Mouse (Mus musculus) stomach, postnatal 0 days (tissue): ENCODE results near the gene Cdr2l. TPM values are rescaled to one million over a fixed set of nuclear protein-coding genes. Genes with fewer than 3 reads are reported as not detected.
A peak's percentile ranks its signal among the peaks of the same experiment; 100 is the strongest.

Source experiments
- ATAC-seq: fragments of 200-750 bp; cut with Nextera tagmentation; 2 replicates; pipeline ENCODE4 v1.8.0; 2017; ENCODE audit not compliant: low FRiP score, low TSS enrichment
- DNase-seq: peaks from one replicate; pipeline ENCODE4 v3.0.0-alpha.2; 2016; ENCODE audit warnings: low spot score
- H3K27ac ChIP-seq: fragments of 300-500 bp; sonication (generic); replicated peaks from 2 replicates; pipeline ENCODE4 v1.5.1; 2014; ENCODE audit warnings: mild to moderate bottlenecking, control low read depth
- H3K27me3 ChIP-seq: fragments of 300-500 bp; sonication (generic); 2 replicates; pipeline ENCODE4 v1.6.1; 2014; ENCODE audit warnings: low read length; ENCODE audit not compliant: control insufficient read depth, insufficient read depth
- H3K36me3 ChIP-seq: fragments of 300-500 bp; sonication (generic); 2 replicates; pipeline ENCODE4 v1.6.1; 2014; ENCODE audit warnings: low read length, mixed read lengths; ENCODE audit not compliant: control insufficient read depth, insufficient read depth
- H3K4me1 ChIP-seq: fragments of 300-500 bp; sonication (generic); replicated peaks from 2 replicates; pipeline ENCODE4 v1.6.1; 2014; ENCODE audit warnings: antibody characterized with exemption; ENCODE audit not compliant: control insufficient read depth, insufficient read depth
- H3K4me2 ChIP-seq: fragments of 300-500 bp; sonication (generic); replicated peaks from 2 replicates; pipeline ENCODE4 v1.6.1; 2014; ENCODE audit warnings: low read depth, mild to moderate bottlenecking, control low read depth, moderate library complexity
- H3K4me3 ChIP-seq: fragments of 300-500 bp; sonication (generic); 2 replicates; pipeline ENCODE4 v1.5.1; 2014; ENCODE audit warnings: low read depth, low read length, control low read depth
- H3K9ac ChIP-seq: fragments of 300-500 bp; sonication (generic); 2 replicates; pipeline ENCODE4 v1.6.1; 2014; ENCODE audit warnings: mild to moderate bottlenecking, low read length, control low read depth, mixed read lengths
- H3K9me3 ChIP-seq: fragments of 300-500 bp; sonication (generic); 2 replicates; pipeline ENCODE4 v1.6.1; 2016; ENCODE audit warnings: low read length; ENCODE audit not compliant: control insufficient read depth
- CTCF ChIP-seq: IDR thresholded peaks from 2 replicates; pipeline ENCODE4 v1.5.1; 2016; ENCODE audit warnings: antibody characterized with exemption, low read depth, mild to moderate bottlenecking, moderate library complexity
- EP300 ChIP-seq: optimal IDR thresholded peaks from 2 replicates; pipeline ENCODE3; 2016; ENCODE audit warnings: antibody characterized with exemption
- WGBS: fragments of 180-500 bp; shearing (Covaris S2); extraction: QIAGEN DNeasy Blood & Tissue Kit; methylation state at CpG from one replicate; pipeline ENCODE4 v1.1.7; 2014; 5-methylcytosine and 5-hydroxymethylcytosine counted together
- polyA plus RNA-seq: library from polyadenylated mRNA; unstranded; fragments of >200 nt; fragmentation: Nextera tagmentation; extraction: Ambion mirVana; gene quantifications from 2 replicates; pipeline ENCODE4 v1.2.1, GENCODE M21; 2015

The Cdr2l gene
- polyA plus RNA-seq, 1 experiment from 2014 or later = 3.9 TPM

GRCm38 (mm10) chr11:115353375-115353774, 28.3 kb upstream of the Cdr2l start:
- 88% methylated on average over 5 of the region's 5 CpGs for WGBS
- TF ChIP-seq EP300 (no peak), CTCF (no peak)

DNA sequence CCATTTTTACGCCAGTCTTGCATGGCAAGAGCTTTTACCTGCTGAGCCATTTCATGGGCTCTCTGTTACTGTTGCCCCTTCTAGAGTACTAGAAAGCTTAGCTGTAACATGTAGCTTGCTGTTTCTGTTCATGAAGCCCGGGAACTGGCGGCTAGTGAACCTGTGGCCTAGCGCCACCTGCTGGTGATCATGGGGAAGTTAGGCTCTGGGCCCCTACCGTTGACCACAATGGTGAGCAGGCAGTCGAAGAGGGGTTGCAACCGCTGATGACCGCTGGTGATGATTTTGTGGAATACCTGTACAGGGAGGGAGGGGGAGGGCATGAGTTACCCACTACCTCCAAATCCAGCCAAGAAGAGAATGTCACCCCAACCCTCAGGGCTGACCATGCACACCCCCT, 27.5 kb upstream of the Cdr2l start:
- no peak for TF ChIP-seq EP300
- TF ChIP-seq CTCF = peak; percentile 99
- DNase-seq (peak; percentile 80), ATAC-seq (0 out of 2 replicates have a peak, but pooled peaks have one; percentile 6)
- WGBS = 8% methylated on average over 8 of the region's 8 CpGs
- Histone ChIP-seq H3K9me3 (no peaks in the 10 kb centered on the region), H3K36me3 (0 out of 2 replicates have a peak, but pooled peaks cover 3% of the 10 kb centered on the region), H3K27me3 (no peaks in the 10 kb centered on the region), H3K4me3 (no peak overlapping the region), H3K4me2 (no peak overlapping the region), H3K27ac (no peak overlapping the region), H3K4me1 (no peaks in the 10 kb centered on the region), H3K9ac (no peak overlapping the region)

More at GRCm38 (mm10) chr11:115353375-115353774, 28.3 kb upstream of the Cdr2l start:
- 0 out of 2 replicates have a peak, but pooled peaks cover 3% of the 10 kb centered on the region for H3K36me3 ChIP-seq
- no peak overlapping the region for H3K4me2 ChIP-seq
- ATAC-seq = no peak
- DNase-seq = no peak
- H3K27me3 ChIP-seq = no peaks in the 10 kb centered on the region
- H3K4me3 ChIP-seq = no peak overlapping the region
- no peak overlapping the region for H3K27ac ChIP-seq
- no peak overlapping the region for H3K9ac ChIP-seq
- H3K4me1 ChIP-seq = no peaks in the 10 kb centered on the region
- no peaks in the 10 kb centered on the region for H3K9me3 ChIP-seq

- Histone ChIP-seq H3K36me3 (no peaks in the 10 kb centered on the region), H3K9ac (no peak overlapping the region), H3K27me3 (no peaks in the 10 kb centered on the region), H3K27ac (0 out of 2 replicates have a peak overlapping the region, but pooled peaks have one; percentile 5), H3K4me3 (no peak overlapping the region), H3K4me1 (no peaks in the 10 kb centered on the region), H3K9me3 (no peaks in the 10 kb centered on the region), H3K4me2 (no peak overlapping the region)
- ATAC-seq (peak; percentile 62), DNase-seq (peak; percentile 82)
- no peak for TF ChIP-seq EP300
- peak; percentile 77 for TF ChIP-seq CTCF
- WGBS = 12% methylated on average over 5 of the region's 5 CpGs
These were observed 23.2 kb upstream of the Cdr2l start for GRCm38 (mm10) chr11:115358468-115358867.

DNA sequence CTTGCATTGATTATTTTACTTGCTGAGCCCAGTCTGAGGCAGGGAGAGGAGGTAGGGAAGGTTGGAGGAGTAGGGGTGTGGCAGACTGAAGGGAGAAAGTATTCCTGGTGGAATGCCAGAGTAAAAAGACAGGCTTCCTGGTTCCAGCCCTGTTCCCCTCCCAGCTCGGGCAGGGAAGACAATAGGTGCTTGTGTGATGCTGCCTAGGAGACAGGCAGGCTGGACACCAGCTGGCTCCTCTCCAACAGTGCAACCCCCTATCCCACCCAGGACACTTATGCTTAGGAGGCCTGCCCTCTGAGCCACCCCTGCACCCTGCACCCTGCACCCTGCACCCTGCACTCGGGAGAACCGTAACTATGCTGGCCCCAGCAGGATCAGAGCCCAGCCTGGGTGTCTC, 22.4 kb upstream of the Cdr2l start:
- peak; percentile 40 for DNase-seq
- ATAC-seq = peak; percentile 27

DNA sequence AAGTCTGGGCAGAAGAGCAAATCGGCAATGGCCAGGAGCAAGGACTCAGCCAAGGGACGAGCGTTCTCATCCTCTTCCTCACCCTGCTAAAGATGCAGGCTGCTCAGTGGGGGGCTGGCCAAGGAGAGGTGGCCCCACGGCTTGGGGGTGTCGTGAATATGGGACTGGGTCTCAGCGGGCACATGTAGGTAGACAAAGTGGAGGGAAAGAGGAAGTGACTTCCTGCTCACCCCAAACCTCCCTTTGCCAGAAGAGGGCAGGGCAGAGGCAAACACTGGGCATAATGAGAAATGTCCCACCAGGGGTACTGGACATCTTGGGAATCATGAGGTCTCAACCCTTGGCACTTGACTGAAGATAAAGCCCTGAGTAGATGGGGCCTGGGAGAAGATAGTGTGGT, 22.0 kb upstream of the Cdr2l start:
- Histone ChIP-seq H3K9ac (0 out of 2 replicates have a peak overlapping the region, but pooled peaks have one; percentile 8), H3K36me3 (no peaks in the 10 kb centered on the region), H3K4me1 (no peaks in the 10 kb centered on the region), H3K27ac (peak overlapping the region; percentile 45), H3K4me3 (no peak overlapping the region), H3K4me2 (no peak overlapping the region), H3K27me3 (no peaks in the 10 kb centered on the region), H3K9me3 (no peaks in the 10 kb centered on the region)
- ATAC-seq = 0 out of 2 replicates have a peak, but pooled peaks have one; percentile 4
- 69% methylated on average over 6 of the region's 6 CpGs for WGBS
- no peak for DNase-seq
- peak; percentile 57 for TF ChIP-seq CTCF
- TF ChIP-seq EP300 = no peak

More for the DNA sequence above, 22.4 kb upstream of the Cdr2l start:
- no peaks in the 10 kb centered on the region for H3K4me1 ChIP-seq
- H3K9me3 ChIP-seq = no peaks in the 10 kb centered on the region
- H3K27me3 ChIP-seq = no peaks in the 10 kb centered on the region
- WGBS = 27% methylated on average over 3 of the region's 3 CpGs
- no peak overlapping the region for H3K4me3 ChIP-seq
- H3K36me3 ChIP-seq = no peaks in the 10 kb centered on the region
- TF ChIP-seq EP300 = no peak
- TF ChIP-seq CTCF = no peak
- H3K9ac ChIP-seq = no peak overlapping the region
- no peak overlapping the region for H3K4me2 ChIP-seq
- peak overlapping the region; percentile 45 for H3K27ac ChIP-seq

- DNase-seq = peak; percentile 74
- ATAC-seq = peak; percentile 54; the same call in 1 of the 2 replicates
- Histone ChIP-seq H3K4me1 (no peaks in the 10 kb centered on the region), H3K27me3 (no peaks in the 10 kb centered on the region; the same call in 1 of the 2 replicates), H3K36me3 (no peaks in the 10 kb centered on the region), H3K4me3 (no peak overlapping the region), H3K27ac (peak overlapping the region; percentile 75), H3K4me2 (no peak overlapping the region), H3K9me3 (no peaks in the 10 kb centered on the region), H3K9ac (no peak overlapping the region)
- WGBS = 82% methylated on average over 3 of the region's 3 CpGs
- no peak for TF ChIP-seq EP300
- TF ChIP-seq CTCF = no peak
These were observed 17.6 kb upstream of the Cdr2l start for GRCm38 (mm10) chr11:115364136-115364535.
